Mouse (Mus musculus) neural tube, embryonic 12.5 days (tissue): ENCODE measurements around the gene Pcdh19. TPM values are rescaled to one million over a fixed set of nuclear protein-coding genes. Genes with fewer than 3 reads are reported as not detected.

Experiments used
- ATAC-seq: fragments of 200-750 bp; cut with Nextera tagmentation; 2 replicates; pipeline ENCODE4 v1.8.0; 2017; ENCODE audit warnings: low read depth, mild to moderate bottlenecking, moderate TSS enrichment, moderate library complexity; ENCODE audit not compliant: low FRiP score
- H3K27ac ChIP-seq: fragments of 300-500 bp; sonication (generic); 2 replicates; pipeline ENCODE4 v1.5.1; 2016
- H3K27me3 ChIP-seq: fragments of 300-500 bp; sonication (generic); replicated peaks from 2 replicates; pipeline ENCODE4 v1.6.1; 2016; ENCODE audit warnings: mild to moderate bottlenecking
- H3K36me3 ChIP-seq: fragments of 300-500 bp; sonication (generic); 2 replicates; pipeline ENCODE4 v1.6.1; 2016; ENCODE audit warnings: mild to moderate bottlenecking
- H3K4me1 ChIP-seq: fragments of 300-500 bp; sonication (generic); 2 replicates; pipeline ENCODE4 v1.6.1; 2016
- H3K4me2 ChIP-seq: fragments of 300-500 bp; sonication (generic); replicated peaks from 2 replicates; pipeline ENCODE4 v1.6.1; 2016; ENCODE audit warnings: mild to moderate bottlenecking
- H3K4me3 ChIP-seq: fragments of 300-500 bp; sonication (generic); 2 replicates; pipeline ENCODE4 v1.5.1; 2016
- H3K9ac ChIP-seq: fragments of 300-500 bp; sonication (generic); 2 replicates; pipeline ENCODE4 v1.6.1; 2016; ENCODE audit warnings: mild to moderate bottlenecking
- H3K9me3 ChIP-seq: fragments of 300-500 bp; sonication (generic); 2 replicates; pipeline ENCODE4 v1.6.1; 2016; ENCODE audit warnings: mild to moderate bottlenecking
- whole genome bisulfite sequencing: fragments of 180-500 bp; shearing (Covaris S2); methylation state at CpG from one replicate; pipeline ENCODE4 v1.1.7; 2016; 5-methylcytosine and 5-hydroxymethylcytosine counted together
- polyA plus RNA-seq: library from polyadenylated mRNA; unstranded; fragments of >200 nt; fragmentation: Nextera tagmentation; extraction: Ambion mirVana; gene quantifications from 2 replicates; pipeline ENCODE4 v1.2.1, GENCODE M21; 2016

Pcdh19 gene
- polyA plus RNA-seq, 1 experiment from 2014 or later = 6.6 TPM

DNA sequence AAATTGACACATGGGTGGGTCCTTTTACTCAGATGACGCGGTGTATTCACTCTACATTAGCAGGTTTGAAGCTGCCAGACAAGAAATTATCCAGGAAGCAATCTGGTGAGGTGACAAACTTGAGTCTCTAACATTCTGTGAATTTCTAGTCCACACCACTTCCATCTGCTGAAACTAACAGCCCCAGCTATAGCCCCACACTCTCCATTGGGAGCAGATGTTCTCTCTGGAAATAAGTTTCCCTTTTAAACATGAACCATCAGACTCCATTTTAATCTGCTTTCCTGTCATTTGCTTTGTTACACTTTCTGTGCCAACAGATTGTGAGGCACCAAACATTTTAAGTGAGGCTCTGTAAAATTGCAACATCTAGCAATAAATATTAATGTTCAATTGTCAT lies 123.4 kb downstream of the Pcdh19 start:
- ATAC-seq = no peak
- Histone ChIP-seq H3K27ac (no peak overlapping the region), H3K4me1 (no peaks in the 10 kb centered on the region), H3K27me3 (no peaks in the 10 kb centered on the region), H3K4me2 (no peak overlapping the region), H3K9me3 (no peaks in the 10 kb centered on the region), H3K9ac (no peak overlapping the region), H3K36me3 (no peaks in the 10 kb centered on the region), H3K4me3 (no peak overlapping the region)
- 91% methylated on average over 2 of the region's 2 CpGs for WGBS

Other genes with a start within 250 kb of the Pcdh19 start
- gene Tnmd, start 162.0 kb upstream of the Pcdh19 start, polyA plus RNA-seq = 2.6 and 2.8 TPM in 2 replicates
- 197 and 206 TPM in 2 replicates for gene Tspan6, start 209.4 kb upstream of the Pcdh19 start, polyA plus RNA-seq
- gene Srpx2, start 219.4 kb upstream of the Pcdh19 start, polyA plus RNA-seq = 1.3 and 1.8 TPM in 2 replicates